21 mouse cellular contexts compared by ENCODE assay signal in genomic region chr2:129047811-129048210, GRCm38 (mm10). TPM values are rescaled to one million over a fixed set of nuclear protein-coding genes. Genes with fewer than 3 reads are reported as not detected.
DNase-seq lines count a peak whose midpoint lies in the region; ATAC-seq and TF ChIP-seq lines count a peak whose summit lies in the region.
"Had no signal": no experiment of that assay in that cellular context is flagged by ENCODE, and none has a peak within 500 bp of the region (broad histone marks: within the 10 kb centered on the region; RNA-seq: fewer than 3 reads in every experiment).

Gene Vinac1 (minus strand): TSS chr2:129048172.

- H3K4me1 ChIP-seq in hindbrain, postnatal 0 days (ENCODE audit: insufficient read depth, low read length): no peaks in the 10 kb centered on the region
- no peaks in the 10 kb centered on the region for H3K4me1 ChIP-seq in hindbrain, embryonic 12.5 days
- H3K4me1 ChIP-seq in midbrain, postnatal 0 days (ENCODE audit: insufficient read depth, low read length): no peaks in the 10 kb centered on the region
- no peaks in the 10 kb centered on the region for H3K4me1 ChIP-seq in midbrain, embryonic 11.5 days (ENCODE audit: control insufficient read depth, insufficient read depth, low read length)
- H3K4me1 ChIP-seq: embryonic facial prominence, embryonic 12.5 days; forebrain, embryonic 12.5 days; heart, embryonic 15.5 days; intestine, embryonic 15.5 days had no signal

- DNase-seq in cerebellum, postnatal 10 days: peak; percentile 44 to 64
- peak; percentile 44 for DNase-seq in hindbrain, postnatal 0 days (ENCODE audit: low spot score)
- DNase-seq in midbrain, postnatal 0 days (ENCODE audit: low spot score): peak; percentile 46
- no peak for DNase-seq in midbrain, embryonic 11.5 days (ENCODE audit: low spot score, missing footprints)
- DNase-seq: adrenal gland, adult 8-10 months; B cell, adult 2 months; cerebellum, adult 2 months; gastrocnemius, postnatal 10 days; heart, adult 2 months; heart, postnatal 14 days had no signal

- TF ChIP-seq CTCF in hindbrain, postnatal 0 days (IDR thresholded peaks at IDR 0.05; ENCODE audit: low read depth): no peak
- no peak for TF ChIP-seq CTCF in midbrain, postnatal 0 days (IDR thresholded peaks at IDR 0.05)

- no peak within 1 kb of the TSS for H3K4me3 ChIP-seq in hindbrain, postnatal 0 days (ENCODE audit: low read length)
- no peak within 1 kb of the TSS for H3K4me3 ChIP-seq in hindbrain, embryonic 12.5 days
- H3K4me3 ChIP-seq in midbrain, postnatal 0 days (ENCODE audit: low read depth, low read length): no peak within 1 kb of the TSS
- no peak within 1 kb of the TSS for H3K4me3 ChIP-seq in midbrain, embryonic 11.5 days (ENCODE audit: low read depth, low read length)
- H3K4me3 ChIP-seq: embryonic facial prominence, embryonic 12.5 days; forebrain, embryonic 12.5 days; heart, adult 2 months; heart, embryonic 15.5 days; intestine, embryonic 15.5 days had no signal

- no peak within 1 kb of the TSS for H3K9ac ChIP-seq in hindbrain, postnatal 0 days (replicated peaks; ENCODE audit: low read length)
- H3K9ac ChIP-seq in hindbrain, embryonic 12.5 days: no peak within 1 kb of the TSS
- no peak within 1 kb of the TSS for H3K9ac ChIP-seq in midbrain, postnatal 0 days (replicated peaks; ENCODE audit: low read length, poor library complexity, severe bottlenecking)
- no peak within 1 kb of the TSS for H3K9ac ChIP-seq in midbrain, embryonic 11.5 days (ENCODE audit: low read length)
- H3K9ac ChIP-seq: embryonic facial prominence, embryonic 12.5 days; forebrain, embryonic 12.5 days; heart, embryonic 15.5 days; intestine, embryonic 15.5 days had no signal

- no peak within 1 kb of the TSS for H3K4me2 ChIP-seq in hindbrain, postnatal 0 days (ENCODE audit: low read depth, low read length)
- no peak within 1 kb of the TSS for H3K4me2 ChIP-seq in hindbrain, embryonic 12.5 days (replicated peaks)
- H3K4me2 ChIP-seq in midbrain, postnatal 0 days (ENCODE audit: low read depth, low read length, poor library complexity, severe bottlenecking): no peak within 1 kb of the TSS
- no peak within 1 kb of the TSS for H3K4me2 ChIP-seq in midbrain, embryonic 11.5 days
- H3K4me2 ChIP-seq: embryonic facial prominence, embryonic 12.5 days; forebrain, embryonic 12.5 days; heart, embryonic 11.5 days; heart, embryonic 15.5 days; intestine, embryonic 15.5 days had no signal

- H3K27me3 ChIP-seq in hindbrain, postnatal 0 days (ENCODE audit: insufficient read depth, low read length): no peaks in the 10 kb centered on the region
- H3K27me3 ChIP-seq in hindbrain, embryonic 12.5 days: no peaks in the 10 kb centered on the region
- no peaks in the 10 kb centered on the region for H3K27me3 ChIP-seq in midbrain, postnatal 0 days (ENCODE audit: insufficient read depth, low read length)
- H3K27me3 ChIP-seq in midbrain, embryonic 11.5 days (ENCODE audit: control insufficient read depth, insufficient read depth, low read length): no peaks in the 10 kb centered on the region
- H3K27me3 ChIP-seq: embryonic facial prominence, embryonic 12.5 days; forebrain, embryonic 12.5 days; heart, embryonic 15.5 days; intestine, embryonic 15.5 days had no signal

- no peaks in the 10 kb centered on the region for H3K9me3 ChIP-seq in hindbrain, postnatal 0 days (ENCODE audit: low read length)
- H3K9me3 ChIP-seq in hindbrain, embryonic 12.5 days (replicated peaks): no peaks in the 10 kb centered on the region
- no peaks in the 10 kb centered on the region for H3K9me3 ChIP-seq in midbrain, postnatal 0 days (ENCODE audit: low read length)
- H3K9me3 ChIP-seq in midbrain, embryonic 11.5 days (ENCODE audit: control insufficient read depth, low read length): no peaks in the 10 kb centered on the region
- H3K9me3 ChIP-seq: embryonic facial prominence, embryonic 12.5 days; forebrain, embryonic 12.5 days; G1E; heart, embryonic 15.5 days; intestine, embryonic 15.5 days had no signal

- no peak within 1 kb of the TSS for H3K27ac ChIP-seq in hindbrain, postnatal 0 days
- no peak within 1 kb of the TSS for H3K27ac ChIP-seq in hindbrain, embryonic 12.5 days
- H3K27ac ChIP-seq in midbrain, postnatal 0 days (ENCODE audit: low read depth, low read length): no peak within 1 kb of the TSS
- H3K27ac ChIP-seq in midbrain, embryonic 11.5 days (ENCODE audit: low read depth, low read length): no peak within 1 kb of the TSS
- H3K27ac ChIP-seq: embryonic facial prominence, embryonic 12.5 days; forebrain, embryonic 12.5 days; heart, embryonic 15.5 days; intestine, embryonic 15.5 days had no signal

- H3K36me3 ChIP-seq in hindbrain, postnatal 0 days (ENCODE audit: insufficient read depth, low read length): no peaks in the 10 kb centered on the region
- no peaks in the 10 kb centered on the region for H3K36me3 ChIP-seq in hindbrain, embryonic 12.5 days
- no peaks in the 10 kb centered on the region for H3K36me3 ChIP-seq in midbrain, postnatal 0 days (ENCODE audit: insufficient read depth, low read length)
- no peaks in the 10 kb centered on the region for H3K36me3 ChIP-seq in midbrain, embryonic 11.5 days (ENCODE audit: control insufficient read depth, insufficient read depth, low read length)
- H3K36me3 ChIP-seq: embryonic facial prominence, embryonic 12.5 days; forebrain, embryonic 12.5 days; G1E; heart, embryonic 15.5 days; intestine, embryonic 15.5 days had no signal

- WGBS in hindbrain, postnatal 0 days: 66% methylated on average over 8 of the region's 8 CpGs
- 79% methylated on average over 8 of the region's 8 CpGs for WGBS in hindbrain, embryonic 12.5 days
- WGBS in midbrain, postnatal 0 days: 85% methylated on average over 8 of the region's 8 CpGs
- WGBS in midbrain, embryonic 11.5 days: 84% methylated on average over 8 of the region's 8 CpGs

- ATAC-seq in cerebellum, adult (ENCODE audit: insufficient number of reproducible peaks, low FRiP score, low TSS enrichment): no peak
- 0 out of 2 replicates have a peak, but pooled peaks have one; percentile 43 for ATAC-seq in hindbrain, postnatal 0 days
- no peak for ATAC-seq in hindbrain, embryonic 12.5 days (ENCODE audit: low FRiP score)
- no peak for ATAC-seq in midbrain, postnatal 0 days (ENCODE audit: low FRiP score)
- ATAC-seq in midbrain, embryonic 11.5 days (ENCODE audit: low FRiP score): no peak
- no peak for ATAC-seq in erythroblast, adult 5-6 weeks (replicated peaks; ENCODE audit: low FRiP score, poor library complexity, severe bottlenecking)
- ATAC-seq: CD4-positive, CD25-positive, alpha-beta regulatory T cell, adult 4 months; forebrain, embryonic 16.5 days; intestine, embryonic 15.5 days had no signal

RNA-seq across cellular contexts. Expression of gene Vinac1, which starts in this region (rescaled TPM):
- 1.5 TPM in 2 replicates for total RNA-seq in hindbrain, postnatal 0 days (2014; rRNA removed)
- 0.71 and 0.86 TPM in 2 replicates for polyA plus RNA-seq in hindbrain, postnatal 0 days (2015; fragmentation: Nextera tagmentation; extraction: Ambion mirVana)
- polyA plus RNA-seq in hindbrain, embryonic 12.5 days (2016; fragmentation: Nextera tagmentation; extraction: Ambion mirVana): 0.52 and 0.59 TPM in 2 replicates
- total RNA-seq in midbrain, postnatal 0 days (2014; rRNA removed): 1.8 and 2.3 TPM in 2 replicates
- 0.94 and 1.1 TPM in 2 replicates for polyA plus RNA-seq in midbrain, postnatal 0 days (2015; fragmentation: Nextera tagmentation; extraction: Ambion mirVana)
- polyA plus RNA-seq in midbrain, embryonic 11.5 days (2014; fragmentation: Nextera tagmentation; extraction: Ambion mirVana): 0.08 and 0.29 TPM in 2 replicates
- total RNA-seq in erythroblast, adult 5-6 weeks (2015; ENCODE audit: low replicate concordance): 0.38 TPM in 1 of 2 replicates, not detected in the other
- not detected in 2 replicates for total RNA-seq in erythroblast, adult 5-6 weeks (2017; ENCODE audit: low replicate concordance)
- total RNA-seq: heart, adult 2 months; heart, postnatal 14 days had no signal
- polyA plus RNA-seq: CD4-positive, CD25-positive, alpha-beta regulatory T cell, adult 4 months; G1E; heart, embryonic 11.5 days had no signal
